Mouse (Mus musculus): ENCODE measurements around the gene Cyct.

DNA sequence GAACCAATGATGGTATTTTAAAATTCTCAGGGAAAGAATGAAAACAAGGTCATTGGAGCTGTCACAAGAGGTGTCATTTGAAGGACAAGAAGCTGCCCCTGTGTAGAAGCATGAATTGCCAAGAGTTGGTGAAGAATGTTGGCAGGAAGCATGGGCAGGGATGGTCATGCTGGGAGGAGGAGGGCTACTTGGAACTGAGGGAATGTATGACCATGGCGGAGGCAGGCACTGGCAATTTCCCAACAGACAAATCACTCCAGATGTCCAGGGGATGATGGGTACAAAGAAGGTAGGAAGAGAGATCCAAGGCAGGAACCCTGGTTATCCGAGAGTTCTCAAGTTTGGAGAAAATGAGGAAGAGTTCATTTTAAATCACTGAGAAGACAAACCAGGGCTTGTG lies 49.7 kb upstream of the Cyct start:
- no peak for TF ChIP-seq CTCF (IDR thresholded peaks at IDR 0.05; ENCODE audit: extremely low read depth, insufficient read depth, low read length)
- no peak for TF ChIP-seq POLR2A (IDR thresholded peaks at IDR 0.05; ENCODE audit: extremely low read depth, insufficient read depth, low read length)
